Mouse (Mus musculus): Measurements from ENCODE around the gene Gm28102. TPM values are rescaled to one million over a fixed set of nuclear protein-coding genes. Genes with fewer than 3 reads are reported as not detected.
"Not testable (repeated sequence)": the region's sequence is repeated elsewhere in the genome, so short reads cannot be mapped to it uniquely, and the experiment has no call there.

The Gm28102 gene
- not detected in 2 replicates for polyA plus RNA-seq (2015; fragmentation: Nextera tagmentation; extraction: Ambion mirVana)

GRCm38 (mm10) chrY:88053015-88053414 is at the start of gene Gm28102:
Gene Gm28102, plus strand, starts transcription at chrY:88053315.
- not testable (repeated sequence) for H3K27ac ChIP-seq (ENCODE audit: low read length); H3K9ac ChIP-seq (ENCODE audit: low read length); H3K4me1 ChIP-seq (replicated peaks; ENCODE audit: control insufficient read depth, insufficient read depth, low read length); H3K4me3 ChIP-seq (ENCODE audit: low read length); H3K4me2 ChIP-seq (ENCODE audit: low read depth, low read length); ATAC-seq (ENCODE audit: low read depth); H3K27me3 ChIP-seq (ENCODE audit: control insufficient read depth, insufficient read depth, low read depth, low read length); H3K9me3 ChIP-seq (ENCODE audit: control insufficient read depth, low read length); H3K36me3 ChIP-seq (ENCODE audit: control insufficient read depth, insufficient read depth, low read length)
- no CpG with 5 or more reads among the region's 7 CpGs for WGBS

All from lung, embryonic 16.5 days (tissue).